Mouse (Mus musculus): ENCODE measurements at regions not wholly inside any gene's neighbourhood (a gene's known extent, or its start where the extent isn't known, plus 50 kb on each side); places are given as distances from the start of the nearest gene placed in this dataset.

GRCm38 (mm10) chr7:90030486-90031250 is 49.9 kb upstream of the Eed start:
- DNase-seq (ENCODE audit: low read depth, low spot score), result no peak

GRCm38 (mm10) chr7:90033086-90033485 is 52.3 kb upstream of the Eed start:
- DNase-seq (ENCODE audit: low read depth, low spot score), result no peak

DNA sequence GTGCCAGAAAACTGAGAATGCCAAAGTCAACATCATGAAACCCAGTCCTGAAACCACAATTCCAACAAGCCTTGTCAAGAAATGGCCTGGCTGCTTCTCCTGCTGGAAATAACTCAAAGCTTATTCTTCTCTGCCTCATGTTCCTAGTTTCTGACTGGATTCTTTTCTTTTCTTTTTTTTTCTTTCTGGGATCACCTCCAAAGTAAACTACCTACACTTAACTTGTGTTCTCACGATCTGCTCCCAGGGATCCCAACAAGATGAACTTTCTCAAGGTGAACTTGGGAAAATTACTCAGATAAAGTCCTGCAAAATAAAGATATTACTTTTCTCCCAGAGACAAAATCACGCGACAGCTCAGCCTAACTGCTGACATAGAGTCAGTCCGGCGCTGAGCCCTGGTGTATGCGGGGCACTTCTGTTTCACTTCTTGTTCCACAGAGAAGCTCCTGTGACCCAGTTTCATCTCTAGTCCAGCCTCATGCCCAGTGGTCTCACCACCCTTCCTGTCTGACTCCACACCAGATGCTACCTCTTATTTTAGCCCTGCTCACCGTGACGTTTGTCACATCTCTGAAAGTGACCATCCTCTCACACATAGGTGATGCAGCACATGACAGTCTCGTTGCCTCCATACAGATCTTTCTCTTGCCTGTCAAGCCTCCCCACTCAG is 53.0 kb upstream of the Eed start:
- no peak for DNase-seq (ENCODE audit: low read depth, low spot score)

GRCm38 (mm10) chr7:90034498-90034897 is 53.7 kb upstream of the Eed start:
- DNase-seq (ENCODE audit: low read depth, low spot score), result no peak

GRCm38 (mm10) chr7:90035396-90035795 is 54.6 kb upstream of the Eed start:
- no peak for DNase-seq (ENCODE audit: low read depth, low spot score)

DNA sequence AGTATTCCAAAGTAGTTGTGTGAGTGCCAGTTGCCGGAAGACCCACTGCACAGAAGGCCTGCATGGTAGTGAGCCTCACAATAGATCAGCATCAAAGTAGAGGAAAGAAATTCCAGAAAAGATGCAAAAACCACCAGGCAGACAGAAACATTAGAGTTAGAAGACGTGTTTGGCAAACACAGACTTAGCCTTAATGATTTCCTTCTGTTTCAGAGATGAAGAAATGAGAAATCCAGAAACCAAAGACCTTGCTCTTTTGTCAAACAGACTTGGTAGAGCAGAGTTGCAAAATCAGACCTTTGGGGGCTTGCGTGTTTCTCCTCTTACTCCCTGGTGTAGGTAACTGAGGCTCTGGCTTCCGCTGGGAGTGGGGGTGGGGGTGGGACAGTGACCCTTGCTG is 57.0 kb upstream of the Eed start:
- DNase-seq (ENCODE audit: low read depth, low spot score), result no peak

DNA sequence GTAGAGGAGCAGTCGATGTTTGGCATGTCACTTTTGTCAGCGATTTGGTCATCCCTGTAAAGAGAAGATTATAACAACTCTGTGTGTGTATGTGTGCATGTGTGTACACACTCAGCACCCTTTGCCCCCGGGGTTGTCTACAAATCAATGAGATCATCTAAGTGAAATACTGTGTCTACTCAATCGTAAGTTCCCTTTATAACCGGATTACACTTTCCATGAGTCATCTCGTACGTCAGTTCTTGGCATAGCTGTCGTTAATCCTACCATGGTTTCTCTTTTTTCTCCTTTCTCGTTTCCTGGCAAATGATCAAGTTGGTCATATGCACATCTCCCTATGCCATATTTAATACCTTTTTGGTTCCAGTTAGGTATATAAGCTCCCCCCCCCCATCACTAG is 58.7 kb upstream of the Eed start:
- DNase-seq (ENCODE audit: low read depth, low spot score), result no peak

- DNase-seq (ENCODE audit: low read depth, low spot score), result no peak
Observed at GRCm38 (mm10) chr7:90040581-90041340, 60.0 kb upstream of the Eed start.

DNA sequence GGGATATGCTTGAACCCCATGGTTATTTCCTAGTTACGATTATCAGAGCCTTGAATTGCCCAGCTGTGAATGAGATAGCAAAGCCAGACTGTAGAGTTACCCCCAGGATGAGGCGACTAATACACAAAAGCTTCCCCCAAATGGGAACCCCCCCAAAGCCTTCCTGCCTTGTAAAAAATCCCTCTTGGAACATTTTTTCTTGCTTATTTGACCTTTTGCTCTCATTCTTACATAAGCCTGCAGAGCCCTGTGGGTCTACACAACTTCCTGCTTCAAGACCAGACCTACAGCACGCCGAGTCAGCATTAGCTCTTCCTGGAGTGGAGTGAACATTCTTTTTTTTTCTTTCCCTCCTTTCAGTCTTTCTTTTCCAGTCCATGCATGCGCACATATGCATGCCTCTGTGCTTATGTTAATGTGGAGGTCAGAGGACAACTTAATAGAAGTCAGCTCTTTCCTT is 60.8 kb upstream of the Eed start:
- no peak for DNase-seq (ENCODE audit: low read depth, low spot score)

DNA sequence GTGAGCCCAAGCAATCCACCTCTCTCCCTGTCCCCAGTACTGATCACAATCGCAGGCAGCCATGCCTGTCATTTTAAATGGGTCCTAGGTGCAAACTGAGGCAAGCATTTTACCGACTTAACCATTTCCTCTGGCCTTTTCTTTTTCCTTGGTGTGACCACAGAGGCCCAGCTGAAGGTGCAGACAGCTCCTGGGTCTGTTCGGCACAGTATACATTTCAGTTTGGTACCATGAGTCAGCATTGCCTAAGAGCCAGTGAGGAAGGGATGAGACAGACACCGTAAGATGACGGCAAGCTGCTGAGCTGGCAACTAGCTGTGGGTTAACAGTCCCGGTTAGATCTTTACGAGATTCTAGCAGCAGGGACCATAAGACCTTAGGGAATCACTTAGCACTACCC is 61.6 kb upstream of the Eed start:
- DNase-seq (ENCODE audit: low read depth, low spot score), result no peak

DNA sequence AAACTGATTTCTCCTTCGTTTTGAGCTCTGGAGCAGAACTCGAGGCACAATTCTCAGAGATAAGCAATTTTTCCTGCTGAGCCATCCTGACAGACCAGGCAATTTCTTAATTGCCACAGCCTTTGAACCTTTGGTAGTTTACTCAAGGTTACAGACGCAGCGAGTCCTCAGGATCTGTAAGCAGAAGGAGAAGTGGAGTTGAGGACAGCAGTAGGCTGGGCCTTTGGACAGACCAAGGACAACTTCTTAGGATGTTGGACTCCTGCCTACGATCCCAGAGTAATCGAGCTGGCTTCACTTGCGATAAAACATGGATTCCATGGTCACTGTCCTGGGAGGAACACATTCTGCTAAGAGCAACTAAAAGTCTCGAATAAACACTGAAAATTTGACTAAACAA is 62.7 kb upstream of the Eed start:
- DNase-seq (ENCODE audit: low read depth, low spot score), result no peak

DNA sequence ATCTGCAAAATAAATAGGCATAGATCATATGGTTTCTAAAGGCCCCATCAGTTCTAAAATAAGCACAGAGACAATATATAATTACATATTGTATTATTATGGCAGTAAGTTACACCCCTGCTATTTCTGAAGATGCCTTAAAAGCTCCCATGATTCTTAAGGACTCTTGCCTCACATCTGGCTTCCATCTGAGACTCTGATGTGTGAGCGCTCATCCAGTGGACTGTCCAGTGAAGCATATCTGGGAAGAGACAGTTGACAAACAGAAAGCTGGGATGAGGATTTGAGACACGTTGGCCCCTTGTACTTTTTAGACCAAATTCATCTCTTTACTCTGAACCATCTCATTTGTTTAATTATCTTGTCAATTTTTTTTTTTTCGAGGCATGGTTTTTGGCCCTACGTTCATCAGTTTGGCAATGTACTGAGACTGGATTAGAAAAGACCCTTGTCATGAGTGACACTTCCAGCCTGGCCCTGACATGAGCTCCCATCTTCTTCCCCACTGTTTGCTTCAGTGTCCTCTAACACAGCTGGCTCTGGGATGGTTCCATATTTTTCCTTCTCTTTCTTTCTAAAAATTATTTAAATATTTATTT is 63.4 kb upstream of the Eed start:
- DNase-seq (ENCODE audit: low read depth, low spot score), result no peak

DNA sequence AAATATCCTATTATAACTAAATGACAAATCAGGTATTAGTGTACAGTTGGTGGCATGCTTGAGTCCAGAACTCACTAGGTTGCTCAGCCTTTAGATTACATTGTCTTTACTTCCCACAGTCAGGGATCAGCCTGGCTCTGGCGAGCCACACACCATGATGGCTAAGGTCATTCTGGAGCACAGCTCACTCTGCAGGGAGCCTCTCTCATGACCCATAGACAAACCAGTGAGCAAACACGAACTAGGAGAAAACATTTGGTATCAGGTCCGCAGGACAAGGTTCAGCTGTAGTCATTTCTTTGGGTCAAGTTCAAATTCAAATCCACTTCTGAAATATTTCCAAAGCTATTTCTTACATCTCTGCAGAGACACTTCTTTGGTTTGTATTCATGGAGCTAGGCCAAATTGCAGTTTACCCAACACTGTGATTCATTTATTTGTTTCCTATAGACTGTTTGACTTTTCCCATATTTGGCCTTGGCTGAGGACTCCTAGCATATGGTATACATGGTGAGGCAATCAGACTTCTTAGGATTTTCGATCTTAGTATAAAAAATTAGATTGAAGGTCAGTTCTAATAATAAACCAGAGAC is 64.5 kb upstream of the Eed start:
- no peak for DNase-seq (ENCODE audit: low read depth, low spot score)

- no peak for DNase-seq (ENCODE audit: low read depth, low spot score)
Observed at GRCm38 (mm10) chr7:90046228-90046627, 65.4 kb upstream of the Eed start.

DNA sequence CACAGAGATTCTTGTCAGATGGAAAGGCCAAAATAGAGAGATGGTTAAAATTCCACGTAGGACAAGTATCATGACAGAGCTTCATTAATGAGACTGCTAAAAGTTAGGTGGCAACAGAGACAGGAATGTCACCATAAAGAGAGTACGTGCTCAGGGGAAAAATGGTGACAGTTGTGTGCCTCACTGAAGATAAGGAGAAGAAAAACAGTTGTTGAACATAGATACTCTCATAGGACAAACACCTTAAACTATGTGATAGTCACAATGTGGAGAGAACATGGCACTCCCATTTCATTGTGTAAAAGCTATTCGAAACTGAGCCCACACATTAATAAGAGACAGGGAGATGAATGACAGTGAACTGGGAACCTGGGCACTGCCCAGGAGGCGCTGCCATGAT is 66.1 kb upstream of the Eed start:
- DNase-seq (ENCODE audit: low read depth, low spot score), result no peak

- DNase-seq (ENCODE audit: low read depth, low spot score), result no peak
Observed at GRCm38 (mm10) chr7:90048401-90049307, 67.9 kb upstream of the Eed start.

DNA sequence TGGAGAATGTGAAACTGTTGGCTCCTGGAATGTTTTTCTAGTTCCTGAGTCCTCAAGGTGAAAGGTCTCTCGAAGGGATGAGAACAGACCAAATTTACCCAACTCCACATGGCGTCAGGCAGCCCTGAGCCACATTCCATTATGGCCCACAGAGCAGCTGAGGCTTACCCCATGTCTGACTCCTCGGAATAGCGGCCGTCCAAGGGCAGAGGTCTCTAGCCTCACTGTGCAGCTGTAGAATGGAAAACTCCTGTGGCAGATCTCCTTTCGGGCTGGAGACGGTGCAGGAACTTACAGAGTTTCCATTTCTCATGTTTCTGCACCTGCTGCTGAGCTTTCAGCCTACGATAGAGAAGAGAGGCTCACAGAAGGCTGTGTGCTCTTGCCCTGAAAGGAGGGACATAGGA is 69.1 kb upstream of the Eed start:
- DNase-seq (ENCODE audit: low read depth, low spot score), result no peak

- DNase-seq (ENCODE audit: low read depth, low spot score), result no peak
Observed at GRCm38 (mm10) chr7:90054795-90055511, 74.2 kb upstream of the Eed start.

- no peak for DNase-seq (ENCODE audit: low read depth, low spot score)
Observed at GRCm38 (mm10) chr7:90057947-90058346, 72.1 kb upstream of the Picalm start.

DNA sequence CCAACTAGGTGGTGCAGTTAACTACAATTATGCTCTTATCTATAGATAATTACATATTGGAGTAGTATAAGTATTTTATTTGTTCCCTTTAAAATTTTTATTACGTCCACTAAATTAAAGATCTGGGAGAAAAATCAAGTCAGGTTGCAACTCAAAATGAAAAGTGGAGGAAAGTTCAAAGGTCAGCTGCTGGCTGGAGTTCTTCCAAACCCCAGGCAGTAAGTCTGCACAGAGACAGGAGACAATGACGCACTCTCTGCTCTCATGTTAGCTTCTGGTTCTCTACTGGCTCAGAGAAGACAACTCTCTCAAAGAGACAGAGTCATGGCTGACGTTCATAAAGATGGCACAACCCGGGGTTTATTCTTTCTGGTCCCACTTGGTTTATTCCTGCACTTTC is 71.4 kb upstream of the Picalm start:
- no peak for DNase-seq (ENCODE audit: low read depth, low spot score)
